Mouse (Mus musculus) hindbrain, embryonic 14.5 days (tissue): Measurements from ENCODE around the gene Actr3. TPM values are rescaled to one million over a fixed set of nuclear protein-coding genes. Genes with fewer than 3 reads are reported as not detected.

Experiments
- ATAC-seq: fragments of 200-750 bp; cut with Nextera tagmentation; 2 replicates; pipeline ENCODE4 v1.8.0; 2017; ENCODE audit warnings: moderate number of reproducible peaks, mild to moderate bottlenecking, moderate TSS enrichment, moderate library complexity; ENCODE audit not compliant: low FRiP score
- DNase-seq: peaks from one replicate; pipeline ENCODE4 v3.0.0-alpha.2; 2015; ENCODE audit warnings: low spot score
- H3K27ac ChIP-seq: fragments of 300-500 bp; sonication (generic); 2 replicates; pipeline ENCODE4 v1.5.1; 2014; ENCODE audit warnings: mild to moderate bottlenecking, moderate library complexity
- H3K27me3 ChIP-seq: fragments of 300-500 bp; sonication (generic); 2 replicates; pipeline ENCODE4 v1.6.1; 2014; ENCODE audit warnings: mild to moderate bottlenecking, low read length, mixed read lengths; ENCODE audit not compliant: control insufficient read depth, insufficient read depth
- H3K36me3 ChIP-seq: fragments of 300-500 bp; sonication (generic); replicated peaks from 2 replicates; pipeline ENCODE4 v1.6.1; 2014; ENCODE audit not compliant: control insufficient read depth, insufficient read depth
- H3K4me1 ChIP-seq: fragments of 300-500 bp; sonication (generic); replicated peaks from 2 replicates; pipeline ENCODE4 v1.6.1; 2014; ENCODE audit warnings: antibody characterized with exemption, low read length, mixed read lengths; ENCODE audit not compliant: control insufficient read depth, insufficient read depth
- H3K4me2 ChIP-seq: fragments of 300-500 bp; sonication (generic); replicated peaks from 2 replicates; pipeline ENCODE4 v1.6.1; 2014; ENCODE audit warnings: mild to moderate bottlenecking, moderate library complexity
- H3K4me3 ChIP-seq: fragments of 300-500 bp; sonication (generic); replicated peaks from 2 replicates; pipeline ENCODE4 v1.5.1; 2014; ENCODE audit warnings: mild to moderate bottlenecking, low read length
- H3K9ac ChIP-seq: fragments of 300-500 bp; sonication (generic); 2 replicates; pipeline ENCODE4 v1.6.1; 2014
- H3K9me3 ChIP-seq: fragments of 300-500 bp; sonication (generic); 2 replicates; pipeline ENCODE4 v1.6.1; 2016; ENCODE audit warnings: low read length; ENCODE audit not compliant: control insufficient read depth
- WGBS: fragments of 180-500 bp; shearing (Covaris S2); extraction: QIAGEN DNeasy Blood & Tissue Kit; methylation state at CpG from one replicate; pipeline ENCODE4 v1.1.7; 2014; 5-methylcytosine and 5-hydroxymethylcytosine counted together
- polyA plus RNA-seq: library from polyadenylated mRNA; unstranded; fragments of >200 nt; fragmentation: Nextera tagmentation; extraction: Ambion mirVana; gene quantifications from 2 replicates; pipeline ENCODE4 v1.2.1, GENCODE M21; 2014

Gene Actr3
- polyA plus RNA-seq, 1 experiment from 2014 or later: 242 TPM

DNA sequence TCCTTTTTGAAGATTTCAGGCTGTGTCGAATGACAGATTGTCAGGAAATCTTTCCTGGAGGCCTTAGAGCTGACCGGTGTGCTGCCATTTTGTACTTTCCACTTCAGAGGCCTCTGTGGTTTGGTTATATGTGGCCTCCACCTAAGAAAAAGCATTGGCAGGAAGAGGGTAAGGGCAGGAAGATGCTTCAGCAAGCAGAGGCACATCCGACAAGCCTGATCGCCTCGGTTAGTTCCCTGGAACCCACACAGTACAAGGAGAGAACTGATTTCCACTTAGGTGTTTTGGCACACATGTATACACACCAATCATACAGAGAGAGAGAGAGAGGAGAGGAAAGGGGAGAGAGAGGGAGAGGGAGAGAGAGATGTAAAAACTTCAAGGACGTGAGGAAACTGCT lies 5.7 kb upstream of the Actr3 start:
- H3K27me3 ChIP-seq: no peaks in the 10 kb centered on the region
- no peak overlapping the region for H3K4me2 ChIP-seq
- no peak overlapping the region for H3K9ac ChIP-seq
- H3K27ac ChIP-seq: no peak overlapping the region
- H3K4me3 ChIP-seq: no peak overlapping the region
- no peaks in the 10 kb centered on the region for H3K9me3 ChIP-seq
- H3K4me1 ChIP-seq: peaks cover 3% of the 10 kb centered on the region
- 89% methylated on average over 6 of the region's 6 CpGs for WGBS
- H3K36me3 ChIP-seq: no peaks in the 10 kb centered on the region
- DNase-seq: no peak
- no peak for ATAC-seq

DNA sequence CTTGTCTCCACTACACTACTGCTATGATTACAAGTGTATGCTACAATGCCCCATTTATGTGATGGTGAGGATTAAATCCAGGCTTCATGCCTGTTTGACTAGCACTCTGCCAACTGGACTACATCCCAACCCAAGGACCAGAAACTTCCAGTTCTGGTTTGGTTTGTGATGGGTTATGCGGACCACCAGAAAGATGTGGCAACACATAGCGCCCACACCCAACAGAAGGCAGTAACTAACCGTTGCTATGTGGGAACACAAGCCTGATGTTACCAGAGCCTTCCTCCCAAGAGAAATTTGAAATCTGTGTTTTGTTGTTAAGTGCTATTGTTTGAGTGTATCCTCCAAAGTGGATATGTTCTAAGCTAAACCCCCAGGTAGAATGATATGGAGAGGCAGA lies 4.0 kb upstream of the Actr3 start:
- no peak overlapping the region for H3K27ac ChIP-seq
- ATAC-seq: no peak

DNA sequence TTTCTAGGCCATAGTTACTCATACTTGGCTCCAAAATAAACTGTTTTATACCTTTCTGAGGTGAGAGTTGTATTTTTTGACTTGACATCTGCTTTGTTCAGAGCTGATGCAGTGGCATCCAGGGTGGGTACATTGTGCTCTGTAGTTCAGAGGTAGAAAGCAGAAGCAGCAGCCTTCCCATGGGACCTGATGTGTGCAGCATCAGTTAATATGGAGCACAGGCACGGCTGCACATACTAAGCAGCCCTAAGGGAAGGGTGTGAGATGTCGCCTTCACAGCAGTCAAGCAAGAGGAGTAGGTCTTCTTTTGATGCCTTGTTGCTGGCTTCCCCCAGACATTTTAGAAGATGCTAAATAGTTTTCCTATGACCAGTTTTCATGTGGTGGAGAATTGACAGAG lies 3.3 kb upstream of the Actr3 start:
- Histone ChIP-seq H3K4me1 (peaks cover 11% of the 10 kb centered on the region), H3K9ac (no peak overlapping the region), H3K27ac (no peak overlapping the region), H3K4me2 (no peak overlapping the region), H3K4me3 (no peak overlapping the region), H3K27me3 (no peaks in the 10 kb centered on the region), H3K9me3 (no peaks in the 10 kb centered on the region), H3K36me3 (no peaks in the 10 kb centered on the region)
- 66% methylated on average over 2 of the region's 2 CpGs for WGBS
- ATAC-seq (no peak), DNase-seq (no peak)

More for the DNA sequence above, 4.0 kb upstream of the Actr3 start:
- H3K9ac ChIP-seq: no peak overlapping the region
- no peaks in the 10 kb centered on the region for H3K27me3 ChIP-seq
- no peaks in the 10 kb centered on the region for H3K36me3 ChIP-seq
- H3K4me3 ChIP-seq: no peak overlapping the region
- DNase-seq: no peak
- H3K4me1 ChIP-seq: peaks cover 6% of the 10 kb centered on the region
- H3K9me3 ChIP-seq: no peaks in the 10 kb centered on the region
- no peak overlapping the region for H3K4me2 ChIP-seq
- 92% methylated on average over 3 of the region's 3 CpGs for WGBS

DNA sequence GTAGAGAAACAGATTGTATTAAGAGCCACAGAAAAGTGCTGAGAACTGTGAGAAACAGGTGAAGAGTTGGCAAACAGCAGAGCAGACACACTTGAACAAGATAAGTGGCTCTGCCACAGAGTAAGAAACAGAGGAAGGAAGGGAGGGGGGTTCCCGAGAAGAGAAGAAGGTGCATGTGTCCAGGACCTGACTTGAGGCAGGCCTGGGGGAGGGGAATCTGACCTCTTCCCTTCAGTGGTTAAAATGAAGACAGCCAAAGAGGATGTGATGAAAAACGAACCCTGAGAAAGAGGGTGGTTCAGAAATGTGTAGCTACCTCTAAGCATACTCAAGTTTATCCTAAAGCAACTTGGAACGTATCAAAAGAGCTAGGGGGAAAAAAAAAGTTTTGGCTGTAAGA lies 2.4 kb upstream of the Actr3 start:
- peaks cover 20% of the 10 kb centered on the region for H3K4me1 ChIP-seq
- H3K4me3 ChIP-seq: no peak overlapping the region
- H3K36me3 ChIP-seq: no peaks in the 10 kb centered on the region
- H3K27ac ChIP-seq: no peak overlapping the region
- WGBS: 78% methylated on average over 3 of the region's 3 CpGs
- no peaks in the 10 kb centered on the region for H3K27me3 ChIP-seq
- no peak overlapping the region for H3K4me2 ChIP-seq
- no peaks in the 10 kb centered on the region for H3K9me3 ChIP-seq
- H3K9ac ChIP-seq: no peak overlapping the region
- DNase-seq: no peak
- no peak for ATAC-seq

DNA sequence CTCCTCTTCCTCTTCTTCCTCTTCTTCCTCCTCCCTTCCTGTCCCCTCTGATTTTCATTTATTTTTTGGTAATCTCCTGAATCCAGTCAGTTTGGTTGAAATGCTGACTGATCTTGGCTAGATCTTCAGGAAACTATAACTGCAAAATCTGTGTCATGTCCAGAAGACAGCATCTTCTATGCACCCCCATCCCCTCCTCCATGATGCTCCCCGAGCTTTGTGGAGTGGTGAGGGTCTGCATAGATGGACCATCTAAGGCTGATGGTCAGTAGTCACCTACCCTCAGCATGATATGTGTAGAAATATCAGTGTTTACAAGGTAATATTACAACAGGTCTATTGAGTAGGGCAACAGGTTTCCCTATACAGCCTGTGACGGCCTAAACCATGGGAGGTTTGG lies 1.6 kb upstream of the Actr3 start:
- no peak overlapping the region for H3K4me2 ChIP-seq
- H3K4me3 ChIP-seq: no peak overlapping the region
- H3K36me3 ChIP-seq: no peaks in the 10 kb centered on the region
- H3K27me3 ChIP-seq: no peaks in the 10 kb centered on the region
- no peak for DNase-seq
- WGBS: 85% methylated on average over 2 of the region's 2 CpGs
- H3K9ac ChIP-seq: no peak overlapping the region
- H3K27ac ChIP-seq: no peak overlapping the region
- no peaks in the 10 kb centered on the region for H3K9me3 ChIP-seq
- ATAC-seq: no peak
- H3K4me1 ChIP-seq: peaks cover 27% of the 10 kb centered on the region

DNA sequence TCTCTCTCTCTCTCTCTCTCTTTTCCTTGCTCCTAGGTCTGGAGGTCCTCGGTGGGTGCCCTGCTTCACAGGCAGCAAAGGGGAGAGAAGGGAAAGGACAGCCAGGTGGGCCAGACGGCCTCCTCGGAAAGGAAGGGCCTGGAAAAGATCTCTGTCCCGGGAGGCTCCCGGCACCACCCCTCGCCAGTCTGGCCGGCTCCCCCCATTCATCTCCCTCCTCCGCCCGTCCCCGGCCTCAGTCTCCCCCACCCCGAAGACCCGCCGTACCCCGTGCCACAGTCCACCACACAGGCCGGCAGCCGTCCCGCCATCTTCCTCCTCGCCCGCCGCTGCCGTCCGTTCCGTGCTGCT lies 534 bp downstream of the Actr3 start:
- WGBS: 0% methylated on average over 19 of the region's 23 CpGs

DNA sequence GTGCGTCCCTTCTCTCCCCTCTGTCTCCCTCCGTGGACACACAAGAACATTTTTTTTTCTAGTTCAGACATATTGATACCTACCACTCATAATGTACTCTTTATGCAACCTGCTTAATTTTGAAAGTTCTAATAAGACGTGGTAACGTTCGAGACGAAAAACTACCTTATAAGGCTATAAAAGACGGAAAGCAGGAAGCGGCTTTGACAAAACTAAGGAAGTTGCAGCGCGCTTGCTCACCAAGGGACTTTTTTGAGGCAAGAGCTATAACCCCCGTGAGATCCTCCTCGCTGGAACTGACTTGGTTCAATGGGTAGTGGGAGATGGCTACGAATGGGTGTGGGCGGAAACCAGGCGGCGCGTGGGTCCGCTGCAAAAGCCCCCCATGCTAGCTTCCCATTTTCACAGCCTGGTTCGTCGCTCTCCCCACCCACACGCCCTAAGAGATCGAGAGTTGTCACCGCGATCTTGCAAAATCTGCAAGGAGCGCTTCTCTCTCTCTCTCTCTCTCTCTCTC lies 984 bp downstream of the Actr3 start:
- under 1% methylated on average over 25 of the region's 25 CpGs for WGBS

More for the DNA sequence above, 534 bp downstream of the Actr3 start:
- Histone ChIP-seq H3K9ac (peak overlapping the region; percentile 84), H3K27ac (peak overlapping the region; percentile 97), H3K4me3 (peak overlapping the region; percentile 66), H3K4me2 (peak overlapping the region; percentile 74), H3K36me3 (no peaks in the 10 kb centered on the region), H3K27me3 (no peaks in the 10 kb centered on the region), H3K4me1 (peaks cover 38% of the 10 kb centered on the region), H3K9me3 (no peaks in the 10 kb centered on the region)
- no peak for ATAC-seq
- DNase-seq: no peak

DNA sequence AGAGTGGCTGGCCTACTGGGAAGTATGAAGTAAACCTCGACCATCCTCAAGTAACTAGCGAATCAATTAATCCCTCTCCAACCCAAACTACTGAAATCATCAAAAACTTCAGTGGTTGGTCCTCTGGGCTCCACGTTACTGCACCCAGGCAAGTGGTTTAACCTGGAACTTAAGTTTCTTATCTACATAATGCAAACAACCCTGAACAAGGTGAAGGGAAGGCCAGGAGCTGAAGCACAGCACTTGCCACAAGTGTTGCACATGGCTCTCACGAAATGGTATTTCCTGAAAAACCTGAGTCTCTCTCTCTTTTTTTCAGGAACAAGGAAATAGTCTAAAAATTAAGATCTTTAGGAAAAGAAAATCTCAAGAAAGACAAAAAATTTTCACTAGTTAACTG lies 4.2 kb downstream of the Actr3 start:
- no peak overlapping the region for H3K4me2 ChIP-seq
- peaks cover 40% of the 10 kb centered on the region for H3K4me1 ChIP-seq
- no peaks in the 10 kb centered on the region for H3K36me3 ChIP-seq
- ATAC-seq (no peak), DNase-seq (no peak)
- no peak overlapping the region for H3K9ac ChIP-seq
- H3K9me3 ChIP-seq: no peaks in the 10 kb centered on the region
- WGBS: 79% methylated on average over 4 of the region's 4 CpGs
- H3K4me3 ChIP-seq: no peak overlapping the region
- H3K27me3 ChIP-seq: no peaks in the 10 kb centered on the region
- no peak overlapping the region for H3K27ac ChIP-seq

More for the DNA sequence above, 984 bp downstream of the Actr3 start:
- Histone ChIP-seq H3K9ac (peak overlapping the region; percentile 84), H3K4me2 (peak overlapping the region; percentile 74), H3K36me3 (no peaks in the 10 kb centered on the region), H3K27ac (peak overlapping the region; percentile 97), H3K4me3 (peak overlapping the region; percentile 66), H3K27me3 (no peaks in the 10 kb centered on the region), H3K9me3 (no peaks in the 10 kb centered on the region), H3K4me1 (peaks cover 38% of the 10 kb centered on the region)
- DNase-seq (peak; percentile 43), ATAC-seq (no peak)

DNA sequence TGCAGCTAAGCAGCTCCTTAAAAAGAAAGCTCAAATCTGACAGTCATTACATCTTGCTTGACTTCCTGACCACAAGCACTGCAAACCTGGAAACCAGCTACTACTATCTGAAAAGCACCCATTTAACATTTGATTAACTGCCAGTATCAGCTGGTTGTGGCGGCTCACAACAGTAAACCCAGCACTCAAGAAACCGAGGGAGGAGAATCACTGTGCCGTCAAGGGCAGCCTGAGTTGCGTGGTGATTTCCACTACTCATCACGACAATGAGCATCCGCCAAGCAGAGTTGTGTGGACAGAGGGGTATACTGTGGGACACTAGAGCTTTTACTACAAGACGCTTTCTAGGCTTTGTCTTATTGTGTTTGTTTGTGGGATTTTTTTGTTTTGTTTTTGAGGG lies 4.8 kb downstream of the Actr3 start:
- no peaks in the 10 kb centered on the region for H3K9me3 ChIP-seq
- H3K9ac ChIP-seq: no peak overlapping the region
- no peak for ATAC-seq
- H3K4me1 ChIP-seq: peaks cover 36% of the 10 kb centered on the region
- H3K4me3 ChIP-seq: no peak overlapping the region
- no peaks in the 10 kb centered on the region for H3K36me3 ChIP-seq
- no peak for DNase-seq
- H3K4me2 ChIP-seq: no peak overlapping the region
- H3K27ac ChIP-seq: no peak overlapping the region
- WGBS: 58% methylated on average over 7 of the region's 7 CpGs
- H3K27me3 ChIP-seq: no peaks in the 10 kb centered on the region

DNA sequence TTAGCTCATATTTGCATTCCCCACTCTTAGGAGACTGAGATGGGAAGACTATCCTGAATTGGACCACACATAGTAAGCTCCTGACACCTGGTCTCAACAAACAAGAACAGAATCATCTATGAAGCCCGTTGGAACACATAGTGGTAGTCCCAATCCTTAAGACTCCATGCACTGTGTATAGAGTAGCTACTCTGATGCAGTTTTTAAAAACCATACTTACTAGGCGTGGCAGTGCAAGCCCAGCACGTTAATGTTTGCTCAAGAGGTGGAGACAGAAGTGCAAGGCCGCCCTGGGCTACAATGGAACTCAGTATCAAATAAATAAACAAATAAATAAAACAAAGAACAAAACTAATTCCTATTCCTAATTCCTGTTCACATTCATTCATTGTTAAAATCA lies 5.5 kb downstream of the Actr3 start:
- no peak overlapping the region for H3K4me2 ChIP-seq
- H3K27ac ChIP-seq: no peak overlapping the region
- 88% methylated on average over 4 of the region's 4 CpGs for WGBS
- H3K4me1 ChIP-seq: peaks cover 36% of the 10 kb centered on the region
- no peaks in the 10 kb centered on the region for H3K36me3 ChIP-seq
- no peak overlapping the region for H3K4me3 ChIP-seq
- DNase-seq (no peak), ATAC-seq (no peak)
- H3K9me3 ChIP-seq: no peaks in the 10 kb centered on the region
- H3K27me3 ChIP-seq: no peaks in the 10 kb centered on the region
- H3K9ac ChIP-seq: no peak overlapping the region
